Mouse (Mus musculus): ENCODE results near the gene Ajm1. TPM values are rescaled to one million over a fixed set of nuclear protein-coding genes. Genes with fewer than 3 reads are reported as not detected.

The Ajm1 gene
- polyA plus RNA-seq, 1 experiment from 2014 or later = 2.4 TPM

- Histone ChIP-seq H3K4me3 (no peak overlapping the region), H3K9me3 (replicated peaks) (no peaks in the 10 kb centered on the region), H3K27ac (no peak overlapping the region), H3K27me3 (no peaks in the 10 kb centered on the region), H3K36me3 (peaks cover 33% of the 10 kb centered on the region), H3K4me2 (replicated peaks) (no peak overlapping the region), H3K9ac (no peak overlapping the region), H3K4me1 (0 out of 2 replicates have a peak, but pooled peaks cover under 1% of the 10 kb centered on the region)
- no peak for ATAC-seq (ENCODE audit: low FRiP score)
- WGBS = 93% methylated on average over 8 of the region's 8 CpGs
These were observed 45.0 kb downstream of the Ajm1 start for GRCm38 (mm10) chr2:25536531-25536930.

GRCm38 (mm10) chr2:25534866-25535182 is 46.7 kb downstream of the Ajm1 start:
- peaks cover 40% of the 10 kb centered on the region for H3K36me3 ChIP-seq
- H3K9me3 ChIP-seq (replicated peaks) = no peaks in the 10 kb centered on the region
- H3K4me2 ChIP-seq (replicated peaks) = no peak overlapping the region
- no peak overlapping the region for H3K9ac ChIP-seq
- no peak for ATAC-seq (ENCODE audit: low FRiP score)
- H3K27me3 ChIP-seq = no peaks in the 10 kb centered on the region
- no peaks in the 10 kb centered on the region for H3K4me1 ChIP-seq
- H3K27ac ChIP-seq = no peak overlapping the region
- 93% methylated on average over 2 of the region's 2 CpGs for WGBS
- no peak overlapping the region for H3K4me3 ChIP-seq

GRCm38 (mm10) chr2:25534178-25534865 is 47.2 kb downstream of the Ajm1 start:
- WGBS = 90% methylated on average over 3 of the region's 3 CpGs

GRCm38 (mm10) chr2:25533707-25534106 is 47.9 kb downstream of the Ajm1 start:
- no peak overlapping the region for H3K27ac ChIP-seq
- no peak for ATAC-seq (ENCODE audit: low FRiP score)
- no peaks in the 10 kb centered on the region for H3K4me1 ChIP-seq
- WGBS = 87% methylated on average over 2 of the region's 2 CpGs
- H3K4me3 ChIP-seq = no peak overlapping the region
- no peak overlapping the region for H3K9ac ChIP-seq
- H3K27me3 ChIP-seq = no peaks in the 10 kb centered on the region
- H3K36me3 ChIP-seq = peaks cover 50% of the 10 kb centered on the region
- no peaks in the 10 kb centered on the region for H3K9me3 ChIP-seq (replicated peaks)
- H3K4me2 ChIP-seq (replicated peaks) = no peak overlapping the region

More at GRCm38 (mm10) chr2:25534178-25534865, 47.2 kb downstream of the Ajm1 start:
- ATAC-seq (ENCODE audit: low FRiP score) = no peak
- Histone ChIP-seq H3K27me3 (no peaks in the 10 kb centered on the region), H3K4me2 (replicated peaks) (no peak overlapping the region), H3K9ac (no peak overlapping the region), H3K27ac (no peak overlapping the region), H3K4me3 (no peak overlapping the region), H3K9me3 (replicated peaks) (no peaks in the 10 kb centered on the region), H3K4me1 (no peaks in the 10 kb centered on the region), H3K36me3 (peaks cover 45% of the 10 kb centered on the region)

GRCm38 (mm10) chr2:25526510-25527302 is 54.9 kb downstream of the Ajm1 start:
- H3K4me3 ChIP-seq = no peak overlapping the region
- H3K27me3 ChIP-seq = no peaks in the 10 kb centered on the region
- H3K4me2 ChIP-seq (replicated peaks) = no peak overlapping the region
- no peaks in the 10 kb centered on the region for H3K9me3 ChIP-seq (replicated peaks)
- no peaks in the 10 kb centered on the region for H3K4me1 ChIP-seq
- WGBS = 88% methylated on average over 9 of the region's 9 CpGs
- no peak overlapping the region for H3K9ac ChIP-seq
- no peak overlapping the region for H3K27ac ChIP-seq
- ATAC-seq (ENCODE audit: low FRiP score) = no peak
- peaks cover 85% of the 10 kb centered on the region for H3K36me3 ChIP-seq

Other genes with a start within 250 kb of the Ajm1 start
- 73.5 and 78.8 TPM in 2 replicates for gene Man1b1, start 249.4 kb downstream of the Ajm1 start, polyA plus RNA-seq (2016; fragmentation: Nextera tagmentation; extraction: Ambion mirVana)
- 21.9 and 23.5 TPM in 2 replicates for gene Dpp7, start 225.4 kb downstream of the Ajm1 start, polyA plus RNA-seq (2016; fragmentation: Nextera tagmentation; extraction: Ambion mirVana)
- gene Uap1l1, start 216.1 kb downstream of the Ajm1 start, polyA plus RNA-seq (2016; fragmentation: Nextera tagmentation; extraction: Ambion mirVana) = 5.7 and 7.9 TPM in 2 replicates
- gene Sapcd2, start 209.4 kb downstream of the Ajm1 start, polyA plus RNA-seq (2016; fragmentation: Nextera tagmentation; extraction: Ambion mirVana) = 31.9 and 41.4 TPM in 2 replicates
- 0.22 and 0.46 TPM in 2 replicates for gene Entpd2, start 185.9 kb downstream of the Ajm1 start, polyA plus RNA-seq (2016; fragmentation: Nextera tagmentation; extraction: Ambion mirVana)
- 216 and 225 TPM in 2 replicates for gene Npdc1, start 182.4 kb downstream of the Ajm1 start, polyA plus RNA-seq (2016; fragmentation: Nextera tagmentation; extraction: Ambion mirVana)
- 0.53 TPM in 1 of 2 replicates, not detected in the other for gene Fut7, start 158.5 kb downstream of the Ajm1 start, polyA plus RNA-seq (2016; fragmentation: Nextera tagmentation; extraction: Ambion mirVana)
- gene Abca2, start 153.1 kb downstream of the Ajm1 start, polyA plus RNA-seq (2016; fragmentation: Nextera tagmentation; extraction: Ambion mirVana) = 10.1 and 10.6 TPM in 2 replicates
- 2.3 and 2.4 TPM in 2 replicates for gene Clic3, start 124.9 kb downstream of the Ajm1 start, polyA plus RNA-seq (2016; fragmentation: Nextera tagmentation; extraction: Ambion mirVana)
- 41.6 and 49.4 TPM in 2 replicates for gene Paxx, start 120.7 kb downstream of the Ajm1 start, polyA plus RNA-seq (2016; fragmentation: Nextera tagmentation; extraction: Ambion mirVana)
- gene Ptgds, start 111.7 kb downstream of the Ajm1 start, polyA plus RNA-seq (2016; fragmentation: Nextera tagmentation; extraction: Ambion mirVana) = 2.8 and 3.0 TPM in 2 replicates
- gene Lcn12, start 87.8 kb downstream of the Ajm1 start, polyA plus RNA-seq (2016; fragmentation: Nextera tagmentation; extraction: Ambion mirVana) = not detected in 2 replicates
- gene Fbxw5, start 81.0 kb downstream of the Ajm1 start, polyA plus RNA-seq (2016; fragmentation: Nextera tagmentation; extraction: Ambion mirVana) = 106 and 116 TPM in 2 replicates
- 4.8 and 6.0 TPM in 2 replicates for gene C8g, start 80.0 kb downstream of the Ajm1 start, polyA plus RNA-seq (2016; fragmentation: Nextera tagmentation; extraction: Ambion mirVana)
- gene Traf2, start 34.8 kb downstream of the Ajm1 start, polyA plus RNA-seq (2016; fragmentation: Nextera tagmentation; extraction: Ambion mirVana) = 25.7 and 29.6 TPM in 2 replicates
- 377 TPM in 2 replicates for gene Edf1, start 23.9 kb downstream of the Ajm1 start, polyA plus RNA-seq (2016; fragmentation: Nextera tagmentation; extraction: Ambion mirVana)
- gene Mamdc4, start 6.9 kb downstream of the Ajm1 start, polyA plus RNA-seq (2016; fragmentation: Nextera tagmentation; extraction: Ambion mirVana) = 4.7 and 6.7 TPM in 2 replicates
- gene Phpt1, start 6.5 kb downstream of the Ajm1 start, polyA plus RNA-seq (2016; fragmentation: Nextera tagmentation; extraction: Ambion mirVana) = 131 and 162 TPM in 2 replicates
- 70.0 and 72.3 TPM in 2 replicates for gene Rabl6, start 26.8 kb upstream of the Ajm1 start, polyA plus RNA-seq (2016; fragmentation: Nextera tagmentation; extraction: Ambion mirVana)
- 0.25 and 0.32 TPM in 2 replicates for gene Ccdc183, start 35.9 kb upstream of the Ajm1 start, polyA plus RNA-seq (2016; fragmentation: Nextera tagmentation; extraction: Ambion mirVana)
- 21.7 and 23.4 TPM in 2 replicates for gene Tmem141, start 40.2 kb upstream of the Ajm1 start, polyA plus RNA-seq (2016; fragmentation: Nextera tagmentation; extraction: Ambion mirVana)
- 0.96 and 1.3 TPM in 2 replicates for gene Fcna, start 46.3 kb upstream of the Ajm1 start, polyA plus RNA-seq (2016; fragmentation: Nextera tagmentation; extraction: Ambion mirVana)
- gene Lcn8, start 71.4 kb upstream of the Ajm1 start, polyA plus RNA-seq (2016; fragmentation: Nextera tagmentation; extraction: Ambion mirVana) = not detected in 2 replicates
- gene Lcn5, start 76.2 kb upstream of the Ajm1 start, polyA plus RNA-seq (2016; fragmentation: Nextera tagmentation; extraction: Ambion mirVana) = not detected in 2 replicates
- not detected in 2 replicates for gene Lcn6, start 95.0 kb upstream of the Ajm1 start, polyA plus RNA-seq (2016; fragmentation: Nextera tagmentation; extraction: Ambion mirVana)
- gene Lcn10, start 101.0 kb upstream of the Ajm1 start, polyA plus RNA-seq (2016; fragmentation: Nextera tagmentation; extraction: Ambion mirVana) = not detected in 2 replicates
- gene Obp2a, start 118.3 kb upstream of the Ajm1 start, polyA plus RNA-seq (2016; fragmentation: Nextera tagmentation; extraction: Ambion mirVana) = not detected in 2 replicates
- gene Bmyc, start 125.0 kb upstream of the Ajm1 start, polyA plus RNA-seq (2016; fragmentation: Nextera tagmentation; extraction: Ambion mirVana) = 97.8 and 98.7 TPM in 2 replicates
- gene Obp2b, start 155.3 kb upstream of the Ajm1 start, polyA plus RNA-seq (2016; fragmentation: Nextera tagmentation; extraction: Ambion mirVana) = not detected in 2 replicates
- not detected in 2 replicates for gene Lcn3, start 183.8 kb upstream of the Ajm1 start, polyA plus RNA-seq (2016; fragmentation: Nextera tagmentation; extraction: Ambion mirVana)
- gene Lcn11, start 195.3 kb upstream of the Ajm1 start, polyA plus RNA-seq (2016; fragmentation: Nextera tagmentation; extraction: Ambion mirVana) = not detected in 2 replicates
- gene Gm13539, start 200.5 kb upstream of the Ajm1 start, polyA plus RNA-seq (2016; fragmentation: Nextera tagmentation; extraction: Ambion mirVana) = not detected in 2 replicates
- gene Glt6d1, start 234.1 kb upstream of the Ajm1 start, polyA plus RNA-seq (2016; fragmentation: Nextera tagmentation; extraction: Ambion mirVana) = not detected in 2 replicates
- gene Lcn9, start 241.4 kb upstream of the Ajm1 start, polyA plus RNA-seq (2016; fragmentation: Nextera tagmentation; extraction: Ambion mirVana) = not detected in 2 replicates

Measured in hindbrain, embryonic 12.5 days (tissue).